ENCODE assay signal across 33 mouse cellular contexts in the genomic region with DNA sequence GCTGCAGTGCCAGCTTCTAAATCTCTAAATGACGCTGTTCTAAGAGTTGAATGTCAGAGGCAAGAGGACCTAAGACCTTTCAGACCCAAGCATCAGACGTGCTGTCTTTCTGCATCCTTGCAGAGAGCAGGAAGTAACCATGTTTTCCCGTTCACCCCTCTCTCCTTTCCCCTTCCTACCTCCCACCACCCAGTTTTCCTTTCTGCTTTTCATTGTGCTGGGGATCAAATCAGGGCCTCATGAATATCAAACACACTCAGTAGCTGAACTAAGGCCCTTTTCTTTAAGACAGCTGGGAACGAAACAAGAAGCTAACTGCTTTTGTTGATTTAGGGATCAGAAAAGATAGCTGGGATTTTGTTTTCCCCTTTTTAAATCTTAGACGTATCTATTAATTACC. TPM values are rescaled to one million over a fixed set of nuclear protein-coding genes. Genes with fewer than 3 reads are reported as not detected.
DNase-seq lines count a peak whose midpoint lies in the region; ATAC-seq and TF ChIP-seq lines count a peak whose summit lies in the region.
"Had no signal": no experiment of that assay in that cellular context is flagged by ENCODE, and none has a peak within 500 bp of the region (broad histone marks: within the 10 kb centered on the region; RNA-seq: fewer than 3 reads in every experiment).

No protein-coding gene starts in this region.

- TF ChIP-seq EP300 in heart, postnatal 0 days (IDR thresholded peaks at IDR 0.05; ENCODE audit: low read depth), result no peak

- H3K27me3 ChIP-seq in heart, postnatal 0 days (ENCODE audit: control insufficient read depth, insufficient read depth, low read length), result no peaks in the 10 kb centered on the region
- H3K27me3 ChIP-seq in midbrain, embryonic 11.5 days (ENCODE audit: control insufficient read depth, insufficient read depth, low read length), result no peaks in the 10 kb centered on the region
- no peaks in the 10 kb centered on the region for H3K27me3 ChIP-seq in midbrain, embryonic 16.5 days (ENCODE audit: control insufficient read depth, insufficient read depth, low read depth, low read length)
- H3K27me3 ChIP-seq: CH12.LX; embryonic facial prominence, embryonic 13.5 days; forebrain, embryonic 13.5 days; hindbrain, embryonic 13.5 days; Patski had no signal

- no peak overlapping the region for H3K4me3 ChIP-seq in heart, postnatal 0 days (ENCODE audit: low read depth, low read length)
- no peak overlapping the region for H3K4me3 ChIP-seq in midbrain, embryonic 11.5 days (ENCODE audit: low read depth, low read length)
- H3K4me3 ChIP-seq in midbrain, embryonic 16.5 days (ENCODE audit: low read depth, low read length), result no peak overlapping the region
- H3K4me3 ChIP-seq: embryonic facial prominence, embryonic 10.5 days; embryonic facial prominence, embryonic 13.5 days; erythroblast, embryonic 14.5 days; forebrain, embryonic 13.5 days; gastrocnemius, adult 2 months; hindbrain, embryonic 10.5 days; hindbrain, embryonic 13.5 days had no signal

- H3K9me3 ChIP-seq in heart, postnatal 0 days (replicated peaks; ENCODE audit: control insufficient read depth, low read length), result no peaks in the 10 kb centered on the region
- no peaks in the 10 kb centered on the region for H3K9me3 ChIP-seq in midbrain, embryonic 11.5 days (ENCODE audit: control insufficient read depth, low read length)
- H3K9me3 ChIP-seq in midbrain, embryonic 16.5 days (replicated peaks; ENCODE audit: control insufficient read depth, low read length, poor library complexity, severe bottlenecking), result no peaks in the 10 kb centered on the region
- H3K9me3 ChIP-seq: embryonic facial prominence, embryonic 10.5 days; forebrain, embryonic 13.5 days; G1E; hindbrain, embryonic 10.5 days; hindbrain, embryonic 13.5 days had no signal

- no peak overlapping the region for H3K27ac ChIP-seq in heart, postnatal 0 days (ENCODE audit: low read depth)
- H3K27ac ChIP-seq in midbrain, embryonic 11.5 days (ENCODE audit: low read depth, low read length), result no peak overlapping the region
- no peak overlapping the region for H3K27ac ChIP-seq in midbrain, embryonic 16.5 days (ENCODE audit: low read length)
- H3K27ac ChIP-seq: embryonic facial prominence, embryonic 10.5 days; embryonic facial prominence, embryonic 13.5 days; forebrain, embryonic 13.5 days; gastrocnemius, adult 2 months; hindbrain, embryonic 13.5 days had no signal

- DNase-seq in embryo, embryonic 11 days, result peak; percentile 9
- no peak for DNase-seq in embryo, embryonic 10 days (ENCODE audit: low spot score)
- DNase-seq in heart, postnatal 0 days (ENCODE audit: low spot score), result peak; percentile 3
- no peak for DNase-seq in heart, adult 18-20 months
- DNase-seq in midbrain, embryonic 11.5 days (ENCODE audit: low spot score, missing footprints), result peak; percentile 91
- DNase-seq: adrenal gland, postnatal 10 days; adrenal gland, postnatal 36 days; B cell, adult 2 months; cerebellum, adult 11 months; cerebellum, adult 2 months; cerebellum, adult 9-11 months; cerebellum, postnatal 25 days; forebrain, postnatal 0 days; gastrocnemius, adult 2 months; gastrocnemius, postnatal 14 days; heart, adult 11 months; heart, postnatal 10 days; heart, postnatal 36 days; kidney, adult 18-20 months had no signal

- no peak overlapping the region for H3K9ac ChIP-seq in heart, postnatal 0 days (replicated peaks; ENCODE audit: low read depth, low read length)
- no peak overlapping the region for H3K9ac ChIP-seq in midbrain, embryonic 11.5 days (ENCODE audit: low read length)
- H3K9ac ChIP-seq in midbrain, embryonic 16.5 days (ENCODE audit: low read depth, low read length), result no peak overlapping the region
- H3K9ac ChIP-seq: embryonic facial prominence, embryonic 13.5 days; forebrain, embryonic 13.5 days; forebrain, postnatal 0 days; hindbrain, embryonic 13.5 days had no signal

- no peaks in the 10 kb centered on the region for H3K4me1 ChIP-seq in heart, postnatal 0 days (ENCODE audit: control insufficient read depth, insufficient read depth)
- H3K4me1 ChIP-seq in midbrain, embryonic 11.5 days (ENCODE audit: control insufficient read depth, insufficient read depth, low read length), result peaks cover 27% of the 10 kb centered on the region
- H3K4me1 ChIP-seq in midbrain, embryonic 16.5 days (ENCODE audit: control insufficient read depth, insufficient read depth, low read length), result peaks cover 3% of the 10 kb centered on the region; the same call in 1 of the 2 replicates
- H3K4me1 ChIP-seq: embryonic facial prominence, embryonic 13.5 days had no signal

- 58% methylated on average over 5 of the region's 5 CpGs for WGBS in heart, postnatal 0 days
- WGBS in midbrain, embryonic 11.5 days, result 15% methylated on average over 5 of the region's 5 CpGs
- 14% methylated on average over 5 of the region's 5 CpGs for WGBS in midbrain, embryonic 16.5 days

- no peak for TF ChIP-seq CTCF in heart, postnatal 0 days (IDR thresholded peaks at IDR 0.05; ENCODE audit: low read depth)

- H3K4me2 ChIP-seq in heart, postnatal 0 days (ENCODE audit: low read depth, low read length), result no peak overlapping the region
- no peak overlapping the region for H3K4me2 ChIP-seq in midbrain, embryonic 11.5 days
- no peak overlapping the region for H3K4me2 ChIP-seq in midbrain, embryonic 16.5 days (ENCODE audit: low read length)
- H3K4me2 ChIP-seq: embryonic facial prominence, embryonic 13.5 days; forebrain, embryonic 13.5 days; heart, embryonic 11.5 days; hindbrain, embryonic 13.5 days had no signal

- no peak for ATAC-seq in heart, postnatal 0 days (ENCODE audit: insufficient read depth, low read depth)
- ATAC-seq in midbrain, embryonic 11.5 days (ENCODE audit: low FRiP score), result no peak
- ATAC-seq in midbrain, embryonic 16.5 days, result no peak
- ATAC-seq: forebrain, embryonic 13.5 days; forebrain, postnatal 0 days; hindbrain, embryonic 16.5 days; intestine, embryonic 16.5 days; Patski had no signal

- peaks cover 10% of the 10 kb centered on the region; the same call in 1 of the 2 replicates for H3K36me3 ChIP-seq in heart, postnatal 0 days (replicated peaks; ENCODE audit: control insufficient read depth, insufficient read depth, low read length)
- H3K36me3 ChIP-seq in midbrain, embryonic 11.5 days (ENCODE audit: control insufficient read depth, insufficient read depth, low read length), result no peaks in the 10 kb centered on the region
- 0 out of 2 replicates have a peak, but pooled peaks cover 4% of the 10 kb centered on the region for H3K36me3 ChIP-seq in midbrain, embryonic 16.5 days (ENCODE audit: control insufficient read depth, insufficient read depth, low read length)

RNA-seq across cellular contexts. Expression of gene Tmem200b, which starts 28.3 kb away (rescaled TPM):
- 16.0 and 23.5 TPM in 2 replicates for total RNA-seq in heart, postnatal 0 days (2014; rRNA removed; ENCODE audit: low replicate concordance)
- 0.60 and 0.97 TPM in 2 replicates for polyA plus RNA-seq in heart, postnatal 0 days (2015; fragmentation: Nextera tagmentation; extraction: Ambion mirVana)
- 1 to 10 TPM; 5.6 to 6.7 TPM for total RNA-seq in heart, adult 18-20 months (2021)
- 0.79 and 0.84 TPM in 2 replicates for polyA plus RNA-seq in midbrain, embryonic 11.5 days (2014; fragmentation: Nextera tagmentation; extraction: Ambion mirVana)
- polyA plus RNA-seq in midbrain, embryonic 16.5 days (2015; fragmentation: Nextera tagmentation; extraction: Ambion mirVana), result 0.18 TPM in 1 of 2 replicates, not detected in the other
- total RNA-seq: CH12.LX; common myeloid progenitor, adult 5-6 weeks had no signal
- polyA plus RNA-seq: erythroblast, embryonic 14.5 days; forebrain, embryonic 13.5 days; G1E; hindbrain, embryonic 13.5 days; hindbrain, embryonic 16.5 days; Patski had no signal

Comparison
In these comparisons a context has a peak if more than half of its experiments do, and no peak if none do; other contexts are left out.
1. DNase-seq: peak in embryo, embryonic 11 days (single experiment), heart, postnatal 0 days (single experiment) and midbrain, embryonic 11.5 days (single experiment); none in embryo, embryonic 10 days (single experiment) and heart, adult 18-20 months (0 of 2).